Mouse (Mus musculus) lung, postnatal 0 days (tissue): ENCODE data around the gene Bcar3. TPM values are rescaled to one million over a fixed set of nuclear protein-coding genes. Genes with fewer than 3 reads are reported as not detected.
A peak's percentile ranks its signal among the peaks of the same experiment; 100 is the strongest.

ENCODE experiments used
- ATAC-seq: fragments of 200-750 bp; cut with Nextera tagmentation; 2 replicates; pipeline ENCODE4 v1.8.0; 2017; ENCODE audit warnings: moderate library complexity
- DNase-seq: peaks from one replicate; pipeline ENCODE4 v3.0.0-alpha.2; 2016; ENCODE audit warnings: low spot score
- H3K27ac ChIP-seq: fragments of 300-500 bp; sonication (generic); 2 replicates; pipeline ENCODE4 v1.5.1; 2014; ENCODE audit warnings: antibody characterized with exemption, mild to moderate bottlenecking, low read length, mixed read lengths
- H3K27me3 ChIP-seq: fragments of 300-500 bp; sonication (generic); replicated peaks from 2 replicates; pipeline ENCODE4 v1.6.1; 2014; ENCODE audit warnings: low read length, mixed read lengths; ENCODE audit not compliant: insufficient read depth
- H3K36me3 ChIP-seq: fragments of 300-500 bp; sonication (generic); 2 replicates; pipeline ENCODE4 v1.6.1; 2014; ENCODE audit warnings: low read length, mixed read lengths; ENCODE audit not compliant: insufficient read depth
- H3K4me1 ChIP-seq: fragments of 300-500 bp; sonication (generic); 2 replicates; pipeline ENCODE4 v1.6.1; 2014; ENCODE audit warnings: antibody characterized with exemption, low read depth, low read length, mixed read lengths; ENCODE audit not compliant: insufficient read depth
- H3K4me2 ChIP-seq: fragments of 300-500 bp; sonication (generic); replicated peaks from 2 replicates; pipeline ENCODE4 v1.6.1; 2014; ENCODE audit warnings: low read depth, mild to moderate bottlenecking, low read length, moderate library complexity, mixed read lengths
- H3K4me3 ChIP-seq: fragments of 300-500 bp; sonication (generic); 2 replicates; pipeline ENCODE4 v1.5.1; 2014; ENCODE audit warnings: low read depth, low read length
- H3K9ac ChIP-seq: fragments of 300-500 bp; sonication (generic); replicated peaks from 2 replicates; pipeline ENCODE4 v1.6.1; 2014; ENCODE audit warnings: low read depth, mild to moderate bottlenecking
- H3K9me3 ChIP-seq: fragments of 300-500 bp; sonication (generic); 2 replicates; pipeline ENCODE4 v1.6.1; 2016; ENCODE audit warnings: low read length, mixed read lengths
- CTCF ChIP-seq: IDR thresholded peaks from 2 replicates; pipeline ENCODE4 v1.5.1; 2016; ENCODE audit warnings: antibody characterized with exemption, mild to moderate bottlenecking
- EP300 ChIP-seq: IDR thresholded peaks from 2 replicates; pipeline ENCODE4 v1.6.1; 2016; ENCODE audit warnings: antibody characterized with exemption, mild to moderate bottlenecking, control low read depth
- WGBS: fragments of 180-500 bp; shearing (Covaris S2); extraction: QIAGEN DNeasy Blood & Tissue Kit; methylation state at CpG from one replicate; pipeline ENCODE4 v1.1.7; 2014; 5-methylcytosine and 5-hydroxymethylcytosine counted together
- polyA plus RNA-seq: library from polyadenylated mRNA; unstranded; fragments of >200 nt; fragmentation: Nextera tagmentation; extraction: Ambion mirVana; gene quantifications from 2 replicates; pipeline ENCODE4 v1.2.1, GENCODE M21; 2015

Gene Bcar3
- polyA plus RNA-seq, 1 experiment from 2014 or later: 38.3 TPM

GRCm38 (mm10) chr3:122300983-122301919 lies 7.3 kb downstream of the Bcar3 start:
- Histone ChIP-seq H3K9me3 (no peaks in the 10 kb centered on the region), H3K9ac (no peak overlapping the region), H3K4me3 (no peak overlapping the region), H3K27me3 (no peaks in the 10 kb centered on the region), H3K36me3 (no peaks in the 10 kb centered on the region), H3K4me2 (no peak overlapping the region), H3K4me1 (no peaks in the 10 kb centered on the region), H3K27ac (no peak overlapping the region)
- DNase-seq: no peak
- TF ChIP-seq EP300: no peak
- no peak for TF ChIP-seq CTCF
- no peak; the same call in 1 of the 2 replicates for ATAC-seq
- WGBS: 52% methylated on average over 9 of the region's 9 CpGs

GRCm38 (mm10) chr3:122304560-122304959 lies 10.6 kb downstream of the Bcar3 start:
- no peak overlapping the region for H3K4me3 ChIP-seq
- H3K9me3 ChIP-seq: no peaks in the 10 kb centered on the region
- H3K4me1 ChIP-seq: no peaks in the 10 kb centered on the region
- H3K4me2 ChIP-seq: no peak overlapping the region
- TF ChIP-seq EP300: no peak
- no peak for TF ChIP-seq CTCF
- no peak for ATAC-seq
- no peaks in the 10 kb centered on the region for H3K36me3 ChIP-seq
- no peaks in the 10 kb centered on the region for H3K27me3 ChIP-seq
- no peak overlapping the region for H3K27ac ChIP-seq
- WGBS: 82% methylated on average over 4 of the region's 4 CpGs
- H3K9ac ChIP-seq: no peak overlapping the region
- DNase-seq: no peak

- WGBS: 43% methylated on average over 4 of the region's 4 CpGs
- no peak overlapping the region for H3K4me3 ChIP-seq
- no peak for ATAC-seq
- TF ChIP-seq EP300 (no peak), CTCF (no peak)
- H3K9me3 ChIP-seq: no peaks in the 10 kb centered on the region
- H3K4me1 ChIP-seq: no peaks in the 10 kb centered on the region
- H3K9ac ChIP-seq: no peak overlapping the region
- H3K27me3 ChIP-seq: no peaks in the 10 kb centered on the region
- no peaks in the 10 kb centered on the region for H3K36me3 ChIP-seq
- no peak for DNase-seq
- no peak overlapping the region for H3K27ac ChIP-seq
- no peak overlapping the region for H3K4me2 ChIP-seq
Measured at GRCm38 (mm10) chr3:122307894-122308671, 14.1 kb downstream of the Bcar3 start.

DNA sequence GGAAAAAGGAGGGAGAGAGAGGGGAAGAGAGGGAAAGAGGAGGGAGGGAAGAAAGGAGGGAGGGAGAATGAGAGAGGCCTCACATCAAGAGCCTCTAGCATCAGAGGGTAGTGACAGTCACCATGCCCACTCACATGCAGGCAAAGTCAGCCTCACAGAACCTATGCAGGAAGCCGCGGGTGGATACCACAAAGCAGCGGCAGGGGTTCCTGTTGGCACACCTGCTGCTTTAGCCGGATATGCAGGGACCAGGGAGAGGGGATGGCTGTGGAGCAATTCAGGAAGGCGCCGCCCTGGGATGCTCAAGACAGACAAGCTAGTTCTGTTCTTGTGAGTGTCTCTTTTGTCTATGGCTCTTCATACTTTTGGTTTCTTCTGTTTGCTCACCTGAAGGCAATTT lies 15.0 kb downstream of the Bcar3 start:
- WGBS: 22% methylated on average over 6 of the region's 6 CpGs
- no peak for ATAC-seq

GRCm38 (mm10) chr3:122312078-122312477 lies 18.1 kb downstream of the Bcar3 start:
- WGBS: 18% methylated on average over 2 of the region's 2 CpGs
- DNase-seq (peak; percentile 84), ATAC-seq (peak; percentile 33)
- H3K9me3 ChIP-seq: no peaks in the 10 kb centered on the region
- H3K4me2 ChIP-seq: no peak overlapping the region
- no peaks in the 10 kb centered on the region for H3K4me1 ChIP-seq
- H3K27me3 ChIP-seq: no peaks in the 10 kb centered on the region
- no peak overlapping the region for H3K27ac ChIP-seq
- TF ChIP-seq CTCF (peak; percentile 98), EP300 (peak; percentile 36; the same call in 1 of the 2 replicates)
- H3K4me3 ChIP-seq: no peak overlapping the region
- H3K36me3 ChIP-seq: no peaks in the 10 kb centered on the region
- H3K9ac ChIP-seq: no peak overlapping the region

More for the DNA sequence above, 15.0 kb downstream of the Bcar3 start:
- Histone ChIP-seq H3K9ac (no peak overlapping the region), H3K27ac (no peak overlapping the region), H3K36me3 (no peaks in the 10 kb centered on the region), H3K9me3 (no peaks in the 10 kb centered on the region), H3K27me3 (no peaks in the 10 kb centered on the region), H3K4me3 (no peak overlapping the region), H3K4me1 (no peaks in the 10 kb centered on the region), H3K4me2 (no peak overlapping the region)
- no peak for TF ChIP-seq EP300
- no peak for TF ChIP-seq CTCF
- no peak for DNase-seq

DNA sequence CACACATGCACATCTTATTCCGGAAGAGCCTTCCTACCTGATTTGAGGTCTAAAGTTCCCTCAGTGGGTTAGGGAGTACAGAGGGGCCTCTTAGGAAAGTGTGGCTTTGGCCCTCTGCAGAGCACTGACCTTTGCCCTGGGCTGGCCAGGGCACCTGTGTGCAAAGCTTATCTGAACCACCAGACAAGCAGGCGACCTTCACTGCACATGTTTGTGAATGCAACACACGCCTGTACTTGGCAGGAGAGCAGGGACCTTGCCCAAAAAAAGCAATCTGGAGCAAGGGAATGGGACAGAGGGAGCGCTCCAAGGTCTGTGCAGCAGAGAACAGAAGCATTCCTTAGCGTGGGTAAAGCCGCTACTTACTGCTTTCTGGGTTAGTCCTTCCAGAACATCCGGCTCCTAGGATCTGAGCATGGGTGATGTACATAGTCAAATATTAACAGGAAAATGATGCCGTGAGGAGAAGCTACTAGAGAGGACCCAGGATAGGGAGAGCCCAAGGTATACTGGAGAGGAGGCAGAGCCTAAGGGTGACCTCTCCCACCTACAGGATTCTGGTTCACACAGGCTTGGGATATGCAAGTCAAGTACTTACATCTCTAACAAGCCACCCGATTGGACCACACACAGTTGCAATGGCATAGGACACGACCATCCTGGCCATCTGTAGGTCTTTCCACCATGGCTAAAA lies 19.1 kb downstream of the Bcar3 start:
- DNase-seq: no peak

More for the DNA sequence above, 19.1 kb downstream of the Bcar3 start:
- WGBS: 63% methylated on average over 10 of the region's 10 CpGs
- H3K9me3 ChIP-seq: no peaks in the 10 kb centered on the region
- no peak overlapping the region for H3K4me2 ChIP-seq
- no peaks in the 10 kb centered on the region for H3K27me3 ChIP-seq
- H3K9ac ChIP-seq: no peak overlapping the region
- TF ChIP-seq CTCF (no peak), EP300 (no peak)
- no peak overlapping the region for H3K27ac ChIP-seq
- no peaks in the 10 kb centered on the region for H3K36me3 ChIP-seq
- H3K4me1 ChIP-seq: no peaks in the 10 kb centered on the region
- no peak for ATAC-seq
- no peak overlapping the region for H3K4me3 ChIP-seq
